Mouse (Mus musculus) adrenal gland (tissue): ENCODE data around the gene St3gal4.

ENCODE experiments used
- intact Hi-C: fragments of 180-260 bp; cut with DNase I; formaldehyde crosslinking; loops from one replicate; pipeline ENCODE4 v1.15.1; 2025

The St3gal4 gene

GRCm38 (mm10) chr9:35052671-35053070 lies 66.4 kb downstream of the St3gal4 start:
- intact Hi-C loops, result no loop called here

DNA sequence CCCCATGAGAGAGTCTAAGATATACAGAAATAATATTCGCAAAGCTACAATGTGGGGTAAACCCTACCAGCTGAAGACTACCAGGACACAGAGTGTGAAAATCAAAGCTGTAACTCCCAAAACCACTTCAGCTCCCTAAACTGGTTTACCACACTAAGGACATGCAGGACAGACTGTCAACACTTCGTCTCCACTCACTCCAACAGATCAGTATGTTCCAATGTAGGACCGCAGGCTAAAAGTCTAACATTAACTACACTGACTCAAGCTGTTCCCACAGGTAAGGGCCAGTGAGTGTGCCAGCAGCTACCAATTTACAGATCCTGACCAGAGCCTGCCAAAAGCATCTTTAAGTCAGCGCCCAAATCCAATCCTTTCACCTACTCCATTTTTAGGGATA lies 67.4 kb downstream of the St3gal4 start:
- intact Hi-C loops, result no loop called here

DNA sequence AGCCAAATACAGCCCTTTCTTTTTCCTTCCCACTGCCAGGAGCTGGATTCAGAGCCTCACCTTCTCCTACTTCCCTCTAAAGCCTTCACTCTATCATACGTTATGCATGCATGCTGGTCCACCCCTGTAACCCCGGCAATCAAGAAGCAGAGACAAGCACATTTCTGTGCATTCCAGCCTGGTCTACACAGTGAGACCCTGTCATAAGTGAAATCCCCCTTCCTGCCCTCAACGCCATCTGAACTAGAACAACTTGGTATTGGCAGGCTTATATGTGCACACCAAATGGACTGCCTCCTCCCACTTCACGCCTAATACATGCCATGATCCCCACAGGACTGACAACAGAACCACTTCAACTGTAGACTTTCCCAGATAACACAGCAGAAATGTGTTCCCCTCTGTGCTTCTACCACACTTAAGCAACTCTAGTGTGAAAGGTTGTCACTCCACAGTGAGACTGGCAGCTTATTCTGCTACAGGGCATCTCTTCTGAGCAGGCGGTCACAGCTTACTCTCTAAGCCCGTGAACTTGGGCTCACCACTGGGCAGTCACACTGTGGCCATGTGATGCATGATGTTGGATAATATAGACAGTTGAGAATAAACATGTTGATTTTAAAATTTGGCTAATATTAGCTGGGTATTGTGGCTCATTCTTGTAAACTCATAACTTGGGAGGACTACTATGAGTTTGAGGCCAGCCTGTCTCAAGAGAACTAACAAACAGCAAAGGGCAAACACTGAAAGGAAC lies 68.2 kb downstream of the St3gal4 start:
- intact Hi-C loops, result no loop called here

DNA sequence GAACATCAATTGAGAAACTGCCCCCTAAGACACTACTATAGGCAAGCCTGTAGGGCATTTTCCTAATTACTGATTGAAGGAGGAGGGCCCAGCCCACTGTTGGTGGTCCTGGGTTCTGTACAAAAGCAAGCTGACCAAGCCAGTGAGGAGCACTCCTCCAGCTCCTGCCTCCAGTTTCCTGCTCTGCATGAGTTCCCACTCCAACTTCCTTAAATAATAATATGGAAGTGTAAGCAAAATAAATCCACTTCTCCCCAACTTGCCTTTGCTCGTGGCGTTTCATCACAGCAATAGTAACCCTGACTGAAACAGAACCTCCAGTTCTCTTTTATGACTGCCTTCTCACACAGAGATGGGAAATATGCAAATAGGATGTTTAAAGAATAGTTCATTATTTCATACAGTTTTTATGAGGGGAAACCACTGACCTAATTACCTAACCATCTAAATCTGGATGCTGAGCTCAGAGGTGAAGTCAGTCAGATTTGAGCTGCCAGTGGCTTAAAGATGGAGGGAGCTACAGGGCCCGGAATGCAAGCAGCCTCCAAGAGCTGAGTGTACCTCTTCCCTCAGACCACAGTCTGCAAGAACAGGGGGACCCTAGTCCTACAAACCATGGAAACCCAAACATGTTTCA lies 69.1 kb downstream of the St3gal4 start:
- intact Hi-C loops, result loop anchor here (5.0 kb wide), 1 partner anchor 67 kb away; the partner anchor contains the start of gene St3gal4

DNA sequence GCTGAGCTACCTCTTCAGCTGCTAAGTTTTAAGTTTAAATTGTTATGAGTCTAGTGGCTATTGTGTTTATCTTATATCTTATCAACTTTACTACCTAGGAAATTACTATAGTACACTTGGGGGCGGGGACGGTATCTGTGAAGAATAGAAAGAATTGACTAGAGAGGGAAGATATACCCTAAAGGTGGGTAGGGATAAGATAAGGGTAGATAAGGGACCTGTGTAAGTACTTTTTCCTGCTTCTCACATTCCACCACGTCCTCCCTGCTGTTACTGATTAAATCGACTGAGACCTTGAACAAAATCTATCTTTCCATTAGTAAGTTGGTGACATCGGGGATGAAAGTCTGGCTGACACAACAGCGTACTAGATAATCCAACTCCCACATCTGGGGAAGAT lies 70.6 kb downstream of the St3gal4 start:
- intact Hi-C loops, result loop anchor here (5.0 kb wide), 1 partner anchor 69 kb away; the partner anchor contains the start of gene St3gal4

DNA sequence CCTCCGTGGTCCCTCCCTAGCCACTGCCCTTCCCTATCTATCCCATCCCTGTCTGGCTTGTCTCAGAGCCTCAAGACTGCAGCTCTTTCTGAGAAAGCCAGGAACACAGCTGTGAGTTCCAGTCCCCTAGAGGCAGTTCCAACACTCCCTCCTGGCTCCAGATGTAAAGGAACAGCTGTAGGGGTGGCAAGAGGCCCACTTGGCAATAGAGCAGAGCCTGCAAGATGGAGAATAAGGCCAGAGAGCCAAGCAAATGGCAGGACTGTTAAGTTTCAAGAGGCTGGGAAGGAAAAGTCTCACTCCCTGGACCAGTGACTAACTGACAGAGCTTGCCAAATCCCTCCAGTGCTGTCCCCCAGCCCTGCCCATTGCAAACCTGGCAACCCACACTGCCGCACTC lies 73.3 kb downstream of the St3gal4 start:
- intact Hi-C loops, result loop anchor here (5.0 kb wide), 1 partner anchor 72 kb away; the partner anchor contains the start of gene St3gal4

DNA sequence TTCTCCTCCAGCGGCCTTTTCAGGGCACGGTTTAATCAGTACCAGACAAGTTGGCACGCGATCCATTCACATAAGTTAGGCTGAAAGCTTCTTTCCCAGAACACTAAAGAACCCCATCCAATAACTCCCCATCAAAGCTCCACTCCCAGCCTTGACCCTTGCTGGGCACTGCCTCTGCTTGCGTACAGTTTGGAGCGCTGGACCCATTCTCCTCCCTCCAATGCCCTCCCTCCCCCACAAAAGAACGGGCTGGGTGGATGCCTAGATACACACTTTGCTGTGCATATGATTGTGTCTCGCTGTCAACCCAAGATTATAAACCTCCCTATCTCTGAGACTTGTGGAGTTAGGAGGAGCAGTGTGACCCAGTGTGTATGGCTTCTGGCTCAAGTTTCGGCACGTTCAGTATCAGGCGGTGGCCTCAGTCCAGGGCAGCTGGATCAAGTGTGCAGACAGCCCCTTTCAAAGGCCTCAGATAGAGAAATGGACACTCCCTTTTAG lies 74.0 kb downstream of the St3gal4 start:
- intact Hi-C loops, result loop anchor here (5.0 kb wide), 1 partner anchor 72 kb away; the partner anchor contains the start of gene St3gal4

DNA sequence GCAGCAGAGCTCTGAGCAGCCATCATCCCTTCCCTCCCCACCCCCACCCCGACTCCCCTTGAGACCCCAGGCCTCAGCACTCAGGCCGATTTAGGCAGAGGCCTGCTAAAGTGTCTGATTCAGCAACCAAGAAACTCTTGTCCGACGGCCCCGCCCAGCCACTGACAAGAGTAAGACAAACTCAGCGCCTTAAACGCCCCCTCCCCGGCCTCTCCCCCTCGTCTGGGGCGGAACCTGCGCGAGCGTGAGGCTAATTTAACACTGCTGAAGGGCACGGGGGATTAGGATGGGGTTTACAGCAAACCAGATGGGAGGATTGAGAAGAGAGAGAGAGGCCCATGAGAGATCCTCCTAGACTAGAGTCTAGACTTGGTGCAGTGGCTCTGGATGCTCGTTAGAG lies 74.6 kb downstream of the St3gal4 start:
- intact Hi-C loops, result no loop called here

DNA sequence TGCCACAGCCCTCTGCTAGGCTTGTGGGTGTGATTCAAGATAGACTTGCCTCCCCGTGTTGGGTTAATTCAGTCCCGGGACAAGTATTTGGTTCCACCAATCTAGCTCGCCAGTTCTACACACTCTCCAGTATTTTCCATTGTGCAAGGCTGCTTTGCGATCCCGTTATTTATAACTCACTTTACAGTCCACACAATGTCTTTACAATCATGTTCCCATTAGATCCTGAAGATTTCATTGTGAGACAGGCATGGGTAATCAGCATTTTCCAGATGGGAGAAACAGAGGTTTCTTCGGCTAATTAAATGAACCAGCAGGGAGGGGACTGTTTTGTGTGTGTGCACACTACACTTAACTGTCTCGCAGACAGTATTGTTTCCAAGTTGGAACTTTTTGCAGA lies 75.4 kb downstream of the St3gal4 start:
- intact Hi-C loops, result no loop called here

- intact Hi-C loops, result no loop called here
Observed at GRCm38 (mm10) chr9:35041493-35041892, 77.6 kb downstream of the St3gal4 start.

DNA sequence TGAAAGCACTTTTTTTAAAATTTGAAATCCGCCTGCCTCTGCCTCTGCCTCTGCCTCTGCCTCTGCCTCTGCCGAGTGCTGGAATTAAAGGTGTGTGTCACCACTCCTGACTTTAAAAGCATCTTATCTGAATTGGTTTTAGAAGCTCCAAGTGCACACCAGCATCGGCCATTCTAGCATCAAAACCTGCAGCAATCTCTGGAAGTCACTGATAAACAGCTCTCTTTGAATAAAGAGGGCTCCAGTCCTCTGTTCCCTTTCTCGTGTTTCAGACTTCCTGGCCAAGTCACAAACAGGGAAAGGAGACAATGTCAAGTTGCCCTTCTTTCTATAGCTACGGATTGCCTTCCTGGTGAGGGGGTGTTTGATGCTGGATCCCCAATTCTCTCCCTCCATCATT lies 79.2 kb downstream of the St3gal4 start:
- intact Hi-C loops, result no loop called here

GRCm38 (mm10) chr9:35038922-35039586 lies 80.0 kb downstream of the St3gal4 start:
- intact Hi-C loops, result no loop called here

DNA sequence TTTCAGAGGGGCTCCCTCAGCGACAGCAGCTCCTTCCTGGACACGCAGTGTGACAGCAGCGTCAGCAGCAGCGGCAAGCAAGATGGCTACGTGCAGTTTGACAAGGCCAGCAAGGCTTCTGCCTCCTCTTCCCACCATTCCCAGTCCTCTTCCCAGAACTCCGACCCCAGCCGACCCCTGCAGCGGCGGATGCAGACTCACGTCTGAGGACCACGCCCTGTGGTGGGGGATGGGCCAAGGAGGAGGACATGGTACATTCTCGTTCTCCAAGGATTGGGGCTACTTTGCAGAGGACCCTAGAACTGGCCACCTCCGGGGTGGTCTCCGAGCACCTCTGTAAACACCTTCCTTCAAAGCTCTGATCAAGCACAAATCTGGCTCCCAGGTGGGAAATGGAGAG lies 84.0 kb downstream of the St3gal4 start:
- intact Hi-C loops, result no loop called here

DNA sequence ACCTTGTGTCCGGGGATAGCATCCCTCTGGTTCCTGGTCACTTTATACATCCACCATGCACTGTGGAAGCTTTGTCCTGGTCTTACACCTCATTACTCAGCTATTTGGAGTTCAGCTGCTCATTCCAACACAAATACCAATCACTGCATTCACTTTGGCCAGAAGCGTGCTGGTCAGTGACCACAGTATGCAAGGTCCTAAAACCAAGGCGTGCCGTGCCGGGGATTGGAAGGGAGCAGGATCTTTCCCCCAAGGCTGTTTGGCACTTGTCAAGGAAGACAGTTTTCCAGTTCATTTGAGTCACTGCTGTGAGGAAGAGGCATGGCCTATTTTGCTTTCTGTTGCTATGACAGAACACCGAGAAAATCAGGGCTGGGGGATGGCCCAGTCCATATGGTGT lies 86.6 kb downstream of the St3gal4 start:
- intact Hi-C loops, result loop anchor here (5.0 kb wide), 1 partner anchor 80 kb away; no protein-coding TSS in a partner anchor

- intact Hi-C loops, result loop anchor here (1.0 to 5.0 kb wide), 2 partner anchors 81 to 135 kb away; no protein-coding TSS in a partner anchor
Observed at GRCm38 (mm10) chr9:35030823-35031222, 88.2 kb downstream of the St3gal4 start.

DNA sequence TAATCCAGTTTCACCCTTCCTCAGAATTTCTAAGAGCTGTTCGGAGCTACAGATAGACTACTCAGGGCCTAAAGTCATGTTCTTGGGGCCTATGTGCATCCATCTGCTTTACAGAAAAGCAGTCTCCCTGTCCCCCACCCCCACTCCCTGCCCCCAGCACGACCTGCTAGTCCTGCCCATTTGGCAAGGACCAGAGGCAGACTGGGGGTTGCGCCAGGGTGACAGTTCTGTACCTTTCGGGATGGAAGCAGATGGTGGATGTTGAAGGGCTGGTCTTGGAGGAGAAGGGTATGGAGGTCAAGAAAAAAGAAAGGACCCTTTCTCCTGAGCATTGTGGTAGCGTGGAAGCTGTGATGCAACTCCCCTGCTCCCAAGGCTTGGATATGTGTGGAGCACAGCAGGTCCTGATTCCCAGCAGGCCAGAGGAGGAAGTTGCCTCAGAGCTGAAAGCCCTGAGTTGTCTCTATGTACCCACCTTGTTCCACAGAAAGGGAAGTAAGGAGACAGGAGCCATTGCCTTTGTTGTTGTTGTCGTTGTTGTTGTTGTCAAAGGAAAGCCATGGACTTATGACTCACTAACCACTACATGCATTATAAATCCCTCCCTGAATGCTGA lies 91.6 kb downstream of the St3gal4 start:
- intact Hi-C loops, result no loop called here

DNA sequence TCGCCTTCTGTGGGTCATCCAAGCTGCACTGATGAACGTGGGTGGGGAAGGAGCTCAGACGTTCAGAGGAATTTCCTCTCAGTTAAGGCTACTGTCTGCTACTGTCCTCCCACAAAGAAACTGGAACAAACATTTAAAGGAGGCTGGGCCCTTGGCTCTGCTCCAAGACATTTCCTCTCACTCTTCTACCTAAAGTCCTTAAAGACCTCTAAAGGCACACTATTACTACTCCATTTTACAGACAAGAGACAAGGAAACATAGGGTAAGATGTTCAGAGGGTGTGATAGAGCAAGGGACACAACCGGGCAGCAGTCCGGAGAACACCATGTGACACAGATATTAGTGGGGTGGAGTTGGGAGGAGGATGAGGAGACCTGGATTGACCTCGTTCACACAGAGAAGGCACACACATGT lies 92.2 kb downstream of the St3gal4 start:
- intact Hi-C loops, result no loop called here

DNA sequence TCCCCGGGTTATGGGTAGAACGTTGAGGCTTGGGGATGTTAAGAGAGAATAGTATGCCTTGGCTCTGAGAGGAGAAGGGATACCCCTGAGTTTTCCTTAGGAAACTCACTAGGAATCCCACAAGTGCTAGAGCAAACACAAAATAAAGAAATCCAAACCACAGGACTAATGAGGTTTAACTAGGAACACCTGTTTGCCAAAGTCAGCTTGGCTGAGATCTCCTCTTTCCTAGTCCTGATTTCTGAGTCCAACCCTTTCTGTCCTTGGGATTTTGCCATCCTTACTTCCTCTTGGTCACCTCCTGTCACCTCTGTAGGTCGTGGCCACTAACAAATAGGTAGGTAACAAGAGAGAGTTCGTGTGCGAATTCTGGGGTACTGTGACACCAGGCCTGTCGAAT lies 92.8 kb downstream of the St3gal4 start:
- intact Hi-C loops, result no loop called here

GRCm38 (mm10) chr9:35024591-35025496 lies 94.2 kb downstream of the St3gal4 start:
- intact Hi-C loops, result no loop called here

DNA sequence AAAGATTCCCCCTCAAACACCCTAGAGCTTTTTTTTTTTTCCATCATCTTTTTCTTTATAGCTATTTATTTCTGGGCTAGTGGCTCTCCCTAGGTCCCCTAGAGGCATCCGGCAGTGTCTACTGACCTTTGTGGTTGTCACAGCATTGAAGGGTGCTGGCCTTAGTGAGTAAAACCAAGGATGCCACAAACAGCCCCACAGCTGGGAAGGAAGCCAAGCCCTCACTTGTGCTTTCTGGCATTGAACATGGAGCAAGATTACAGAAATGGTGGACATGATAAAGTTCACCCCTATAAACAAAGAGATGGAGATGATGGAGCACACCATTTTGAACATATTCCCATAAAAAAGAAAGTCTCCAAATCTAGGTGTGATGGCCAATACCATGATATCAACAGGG lies 97.3 kb downstream of the St3gal4 start:
- intact Hi-C loops, result no loop called here
